Mouse (Mus musculus) lung, embryonic 14.5 days (tissue): ENCODE measurements around the gene Elob. TPM values are rescaled to one million over a fixed set of nuclear protein-coding genes. Genes with fewer than 3 reads are reported as not detected.

Experiments used
- ATAC-seq: fragments of 200-750 bp; cut with Nextera tagmentation; 2 replicates; pipeline ENCODE4 v1.8.0; 2017; ENCODE audit warnings: mild to moderate bottlenecking, moderate TSS enrichment, moderate library complexity; ENCODE audit not compliant: insufficient read depth
- DNase-seq: peaks from one replicate; pipeline ENCODE4 v3.0.0-alpha.2; 2015
- H3K27ac ChIP-seq: fragments of 300-500 bp; sonication (generic); 2 replicates; pipeline ENCODE4 v1.5.1; 2014; ENCODE audit warnings: low read depth, mild to moderate bottlenecking, moderate library complexity
- H3K27me3 ChIP-seq: fragments of 300-500 bp; sonication (generic); 2 replicates; pipeline ENCODE4 v1.6.1; 2014; ENCODE audit warnings: low read length, control low read depth; ENCODE audit not compliant: insufficient read depth
- H3K36me3 ChIP-seq: fragments of 300-500 bp; sonication (generic); 2 replicates; pipeline ENCODE4 v1.6.1; 2014; ENCODE audit warnings: control low read depth; ENCODE audit not compliant: insufficient read depth
- H3K4me1 ChIP-seq: fragments of 300-500 bp; sonication (generic); 2 replicates; pipeline ENCODE4 v1.6.1; 2014; ENCODE audit warnings: antibody characterized with exemption, control low read depth; ENCODE audit not compliant: insufficient read depth
- H3K4me2 ChIP-seq: fragments of 300-500 bp; sonication (generic); 2 replicates; pipeline ENCODE4 v1.6.1; 2014; ENCODE audit warnings: mild to moderate bottlenecking
- H3K4me3 ChIP-seq: fragments of 300-500 bp; sonication (generic); 2 replicates; pipeline ENCODE4 v1.5.1; 2014; ENCODE audit warnings: low read depth, low read length
- H3K9ac ChIP-seq: fragments of 300-500 bp; sonication (generic); 2 replicates; pipeline ENCODE4 v1.6.1; 2014
- H3K9me3 ChIP-seq: fragments of 300-500 bp; sonication (generic); 2 replicates; pipeline ENCODE4 v1.6.1; 2016; ENCODE audit warnings: low read depth, low read length, control low read depth
- CTCF ChIP-seq: IDR thresholded peaks from 2 replicates; pipeline ENCODE4 v1.5.1; 2016; ENCODE audit warnings: antibody characterized with exemption, low read depth
- WGBS: fragments of 180-500 bp; shearing (Covaris S2); extraction: QIAGEN DNeasy Blood & Tissue Kit; methylation state at CpG from one replicate; pipeline ENCODE4 v1.1.7; 2014; 5-methylcytosine and 5-hydroxymethylcytosine counted together
- polyA plus RNA-seq: library from polyadenylated mRNA; unstranded; fragments of >200 nt; fragmentation: Nextera tagmentation; extraction: Ambion mirVana; gene quantifications from 2 replicates; pipeline ENCODE4 v1.2.1, GENCODE M21; 2014

Elob gene
- polyA plus RNA-seq, 1 experiment from 2014 or later, result 1,057 TPM

GRCm38 (mm10) chr17:23857913-23858312 is 29.0 kb upstream of the Elob start:
- H3K36me3 ChIP-seq, result no peaks in the 10 kb centered on the region
- no peaks in the 10 kb centered on the region for H3K27me3 ChIP-seq
- TF ChIP-seq CTCF, result no peak
- WGBS, result 31% methylated on average over 2 of the region's 2 CpGs
- no peak overlapping the region for H3K9ac ChIP-seq
- no peak overlapping the region for H3K4me2 ChIP-seq
- H3K9me3 ChIP-seq, result no peaks in the 10 kb centered on the region
- H3K4me3 ChIP-seq, result no peak overlapping the region
- no peak overlapping the region for H3K27ac ChIP-seq
- no peak for DNase-seq
- no peaks in the 10 kb centered on the region for H3K4me1 ChIP-seq
- no peak for ATAC-seq

GRCm38 (mm10) chr17:23857193-23857592 is 28.3 kb upstream of the Elob start:
- ATAC-seq (no peak), DNase-seq (no peak)
- Histone ChIP-seq H3K27ac (no peak overlapping the region), H3K9me3 (no peaks in the 10 kb centered on the region), H3K4me3 (no peak overlapping the region), H3K36me3 (no peaks in the 10 kb centered on the region), H3K4me2 (no peak overlapping the region), H3K27me3 (no peaks in the 10 kb centered on the region), H3K9ac (no peak overlapping the region), H3K4me1 (no peaks in the 10 kb centered on the region)
- 81% methylated on average over 6 of the region's 6 CpGs for WGBS
- no peak for TF ChIP-seq CTCF

- H3K4me3 ChIP-seq, result no peak overlapping the region
- H3K9ac ChIP-seq, result no peak overlapping the region
- H3K27me3 ChIP-seq, result no peaks in the 10 kb centered on the region
- H3K27ac ChIP-seq, result no peak overlapping the region
- no peaks in the 10 kb centered on the region for H3K4me1 ChIP-seq
- WGBS, result 77% methylated on average over 10 of the region's 10 CpGs
- H3K9me3 ChIP-seq, result no peaks in the 10 kb centered on the region
- DNase-seq (no peak), ATAC-seq (no peak)
- TF ChIP-seq CTCF, result no peak
- H3K4me2 ChIP-seq, result no peak overlapping the region
- H3K36me3 ChIP-seq, result no peaks in the 10 kb centered on the region
Observed at GRCm38 (mm10) chr17:23854229-23854765, 25.4 kb upstream of the Elob start.

GRCm38 (mm10) chr17:23853292-23853691 is 24.4 kb upstream of the Elob start:
- H3K4me1 ChIP-seq, result no peaks in the 10 kb centered on the region
- TF ChIP-seq CTCF, result peak; percentile 79
- no peak overlapping the region for H3K4me2 ChIP-seq
- DNase-seq (peak; percentile 73), ATAC-seq (0 out of 2 replicates have a peak, but pooled peaks have one; percentile 43)
- WGBS, result 33% methylated on average over 5 of the region's 5 CpGs
- H3K9me3 ChIP-seq, result no peaks in the 10 kb centered on the region
- H3K4me3 ChIP-seq, result no peak overlapping the region
- no peak overlapping the region for H3K27ac ChIP-seq
- H3K27me3 ChIP-seq, result no peaks in the 10 kb centered on the region
- no peak overlapping the region for H3K9ac ChIP-seq
- H3K36me3 ChIP-seq, result no peaks in the 10 kb centered on the region

- peak; percentile 85 for TF ChIP-seq CTCF
- 50% methylated on average over 18 of the region's 19 CpGs for WGBS
- DNase-seq (peak; percentile 88), ATAC-seq (0 out of 2 replicates have a peak, but pooled peaks have one; percentile 55)
- Histone ChIP-seq H3K27ac (no peak overlapping the region), H3K9me3 (no peaks in the 10 kb centered on the region), H3K4me3 (no peak overlapping the region), H3K4me2 (no peak overlapping the region), H3K36me3 (no peaks in the 10 kb centered on the region), H3K9ac (no peak overlapping the region), H3K4me1 (no peaks in the 10 kb centered on the region), H3K27me3 (no peaks in the 10 kb centered on the region)
Observed at GRCm38 (mm10) chr17:23850853-23851749, 22.2 kb upstream of the Elob start.

- no peaks in the 10 kb centered on the region for H3K36me3 ChIP-seq
- H3K4me2 ChIP-seq, result no peak overlapping the region
- DNase-seq (no peak), ATAC-seq (no peak)
- H3K27me3 ChIP-seq, result no peaks in the 10 kb centered on the region
- H3K4me1 ChIP-seq, result no peaks in the 10 kb centered on the region
- no peaks in the 10 kb centered on the region for H3K9me3 ChIP-seq
- no peak overlapping the region for H3K4me3 ChIP-seq
- 61% methylated on average over 2 of the region's 2 CpGs for WGBS
- TF ChIP-seq CTCF, result peak; percentile 28
- no peak overlapping the region for H3K27ac ChIP-seq
- no peak overlapping the region for H3K9ac ChIP-seq
Observed at GRCm38 (mm10) chr17:23850028-23850427, 21.1 kb upstream of the Elob start.

- ATAC-seq (peak; percentile 58), DNase-seq (peak; percentile 53)
- TF ChIP-seq CTCF, result peak; percentile 64
- H3K4me2 ChIP-seq, result peak within 1 kb of the TSS; percentile 48
- no peaks in the 10 kb centered on the region for H3K9me3 ChIP-seq
- no peak within 1 kb of the TSS for H3K4me3 ChIP-seq
- no peaks in the 10 kb centered on the region for H3K36me3 ChIP-seq
- no peaks in the 10 kb centered on the region for H3K4me1 ChIP-seq
- no peak within 1 kb of the TSS for H3K9ac ChIP-seq
- H3K27me3 ChIP-seq, result 0 out of 2 replicates have a peak, but pooled peaks cover 3% of the 10 kb centered on the region
- H3K27ac ChIP-seq, result no peak within 1 kb of the TSS
- 15% methylated on average over 19 of the region's 19 CpGs for WGBS
Observed at GRCm38 (mm10) chr17:23843812-23844273, 14.9 kb upstream of the Elob start, which contains the start of the genes Prss32 and Prss41. Gene Prss32 (plus strand): TSS chr17:23843855. Gene Prss41 (minus strand): TSS chr17:23844172.
